Mouse (Mus musculus) kidney, embryonic 15.5 days (tissue): Measurements from ENCODE around the gene Selenbp1. TPM values are rescaled to one million over a fixed set of nuclear protein-coding genes. Genes with fewer than 3 reads are reported as not detected.
A peak's percentile ranks its signal among the peaks of the same experiment; 100 is the strongest.
"Not testable (repeated sequence)": the region's sequence is repeated elsewhere in the genome, so short reads cannot be mapped to it uniquely, and the experiment has no call there.

Experiments
- ATAC-seq: fragments of 200-750 bp; cut with Nextera tagmentation; replicated peaks from 2 replicates; pipeline ENCODE4 v1.8.0; 2017; ENCODE audit warnings: moderate TSS enrichment; ENCODE audit not compliant: low FRiP score
- H3K27ac ChIP-seq: fragments of 300-500 bp; sonication (generic); 2 replicates; pipeline ENCODE4 v1.5.1; 2015; ENCODE audit warnings: mild to moderate bottlenecking, inconsistent platforms
- H3K27me3 ChIP-seq: fragments of 300-500 bp; sonication (generic); 2 replicates; pipeline ENCODE4 v1.6.1; 2015; ENCODE audit warnings: inconsistent platforms
- H3K36me3 ChIP-seq: fragments of 300-500 bp; sonication (generic); 2 replicates; pipeline ENCODE4 v1.6.1; 2015; ENCODE audit warnings: inconsistent platforms
- H3K4me1 ChIP-seq: fragments of 300-500 bp; sonication (generic); 2 replicates; pipeline ENCODE4 v1.6.1; 2015; ENCODE audit warnings: inconsistent platforms
- H3K4me2 ChIP-seq: fragments of 300-500 bp; sonication (generic); 2 replicates; pipeline ENCODE4 v1.6.1; 2015; ENCODE audit warnings: moderate library complexity, mild to moderate bottlenecking, inconsistent platforms
- H3K4me3 ChIP-seq: fragments of 300-500 bp; sonication (generic); replicated peaks from 2 replicates; pipeline ENCODE4 v1.5.1; 2015; ENCODE audit warnings: mild to moderate bottlenecking, inconsistent platforms
- H3K9ac ChIP-seq: fragments of 300-500 bp; sonication (generic); 2 replicates; pipeline ENCODE4 v1.6.1; 2015; ENCODE audit warnings: mild to moderate bottlenecking, inconsistent platforms
- H3K9me3 ChIP-seq: fragments of 300-500 bp; sonication (generic); replicated peaks from 2 replicates; pipeline ENCODE4 v1.6.1; 2016; ENCODE audit warnings: inconsistent platforms
- WGBS: fragments of 180-500 bp; shearing (Covaris S2); methylation state at CpG from one replicate; pipeline ENCODE4 v1.1.7; 2015; ENCODE audit warnings: mixed read lengths; 5-methylcytosine and 5-hydroxymethylcytosine counted together
- polyA plus RNA-seq: library from polyadenylated mRNA; unstranded; fragments of >200 nt; fragmentation: Nextera tagmentation; extraction: Ambion mirVana; gene quantifications from 2 replicates; pipeline ENCODE4 v1.2.1, GENCODE M21; 2015

Gene Selenbp1
- polyA plus RNA-seq, 1 experiment from 2014 or later, result 62.4 TPM

DNA sequence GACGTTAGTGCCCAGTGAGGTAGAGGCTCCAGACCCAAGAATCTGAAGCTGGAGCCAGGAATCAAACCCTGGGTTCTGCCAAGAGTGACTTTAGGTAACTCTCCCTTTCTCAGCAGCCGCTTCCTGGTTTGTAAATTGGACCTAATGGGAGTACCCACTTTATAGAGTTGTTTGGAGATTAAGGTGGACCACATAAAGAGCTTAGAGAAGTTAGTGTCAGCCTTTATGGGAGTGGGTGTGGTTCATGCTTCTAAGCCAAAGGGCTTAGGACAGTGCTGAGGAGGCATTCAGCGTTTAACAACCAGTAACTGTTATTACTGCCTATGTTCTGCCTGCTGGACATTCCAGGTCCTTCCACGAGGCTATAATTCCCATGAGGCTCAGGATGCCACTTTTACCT is 14.0 kb upstream of the Selenbp1 start:
- H3K27ac ChIP-seq, result no peak overlapping the region
- no peak overlapping the region for H3K4me2 ChIP-seq
- H3K36me3 ChIP-seq, result no peaks in the 10 kb centered on the region
- H3K4me1 ChIP-seq, result peaks cover 11% of the 10 kb centered on the region
- no peak overlapping the region for H3K4me3 ChIP-seq
- WGBS, result 57% methylated on average over 4 of the region's 4 CpGs
- no peaks in the 10 kb centered on the region for H3K27me3 ChIP-seq
- no peaks in the 10 kb centered on the region for H3K9me3 ChIP-seq
- no peak overlapping the region for H3K9ac ChIP-seq
- no peak for ATAC-seq

DNA sequence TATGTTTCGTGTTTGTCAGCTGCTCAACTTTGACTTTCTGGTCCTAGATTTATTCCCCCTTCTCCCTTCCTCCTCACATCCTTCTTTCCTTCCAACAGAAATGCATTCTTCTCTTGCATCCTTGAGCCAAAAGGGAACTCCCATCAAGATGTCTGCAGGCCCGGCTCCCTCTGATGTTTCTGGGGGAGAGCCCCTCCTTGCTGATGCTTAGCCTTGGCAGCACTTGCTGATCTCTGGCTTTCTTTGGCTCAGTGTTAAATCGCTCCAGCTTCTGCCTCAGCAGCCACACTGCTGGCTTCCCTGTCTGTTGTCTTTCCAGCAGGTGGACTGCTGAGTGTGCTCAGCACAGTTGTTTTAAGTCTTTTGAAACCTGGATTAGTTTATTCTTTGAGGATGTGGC is 11.8 kb upstream of the Selenbp1 start:
- peaks cover 11% of the 10 kb centered on the region for H3K4me1 ChIP-seq
- no peak for ATAC-seq
- no peaks in the 10 kb centered on the region for H3K27me3 ChIP-seq
- H3K9me3 ChIP-seq, result no peaks in the 10 kb centered on the region
- H3K4me2 ChIP-seq, result no peak overlapping the region
- H3K27ac ChIP-seq, result no peak overlapping the region
- no peak overlapping the region for H3K4me3 ChIP-seq
- no peaks in the 10 kb centered on the region for H3K36me3 ChIP-seq
- 42% methylated on average over 3 of the region's 3 CpGs for WGBS
- H3K9ac ChIP-seq, result no peak overlapping the region

DNA sequence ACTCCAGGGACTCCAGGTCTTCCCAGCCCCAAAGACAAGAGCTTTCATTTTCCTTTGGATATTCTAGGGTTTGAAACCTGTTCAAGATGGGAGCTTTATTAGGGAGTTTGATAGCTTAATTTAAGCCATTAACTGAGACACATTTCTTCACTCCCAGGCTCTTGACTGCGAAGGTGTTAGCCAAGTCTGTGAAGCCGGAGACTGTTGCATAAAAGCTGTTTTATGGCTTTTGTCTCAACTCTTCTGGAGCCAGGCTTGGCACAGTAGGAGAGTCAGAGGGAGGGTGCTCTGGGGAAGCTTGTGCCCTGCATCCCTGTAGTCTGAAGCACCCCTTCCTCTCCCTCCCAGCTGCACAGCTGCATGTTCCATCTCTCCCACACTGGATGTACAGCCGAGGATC is 10.5 kb upstream of the Selenbp1 start:
- H3K9ac ChIP-seq, result no peak overlapping the region
- no peak overlapping the region for H3K27ac ChIP-seq
- H3K4me3 ChIP-seq, result no peak overlapping the region
- H3K4me1 ChIP-seq, result peaks cover 10% of the 10 kb centered on the region
- H3K4me2 ChIP-seq, result no peak overlapping the region
- ATAC-seq, result no peak
- 27% methylated on average over 3 of the region's 3 CpGs for WGBS
- H3K36me3 ChIP-seq, result no peaks in the 10 kb centered on the region
- H3K9me3 ChIP-seq, result no peaks in the 10 kb centered on the region
- H3K27me3 ChIP-seq, result no peaks in the 10 kb centered on the region

DNA sequence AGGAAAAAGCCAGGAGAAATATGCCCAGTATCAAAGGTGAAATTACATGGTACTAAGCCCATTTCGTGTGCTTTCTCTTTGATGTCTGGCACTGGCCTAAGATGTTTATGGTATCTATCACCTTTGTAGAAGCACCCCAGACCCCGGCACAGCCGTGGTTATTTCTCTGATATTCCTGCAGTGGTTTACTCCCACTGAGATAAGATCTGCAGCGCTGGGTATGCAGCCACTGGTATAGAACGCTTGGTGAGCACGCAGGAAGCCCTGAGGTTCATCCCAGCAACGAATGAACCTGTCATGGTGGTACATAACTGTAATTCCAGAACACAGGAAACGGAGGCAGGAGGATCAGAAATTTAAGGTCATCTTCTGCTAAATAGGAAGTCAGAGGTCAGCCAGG is 8.2 kb upstream of the Selenbp1 start:
- Histone ChIP-seq H3K9me3 (no peaks in the 10 kb centered on the region), H3K4me3 (no peak overlapping the region), H3K27ac (no peak overlapping the region), H3K4me1 (no peaks in the 10 kb centered on the region), H3K4me2 (no peak overlapping the region), H3K36me3 (no peaks in the 10 kb centered on the region), H3K27me3 (no peaks in the 10 kb centered on the region), H3K9ac (no peak overlapping the region)
- ATAC-seq, result no peak
- WGBS, result 28% methylated on average over 8 of the region's 8 CpGs

DNA sequence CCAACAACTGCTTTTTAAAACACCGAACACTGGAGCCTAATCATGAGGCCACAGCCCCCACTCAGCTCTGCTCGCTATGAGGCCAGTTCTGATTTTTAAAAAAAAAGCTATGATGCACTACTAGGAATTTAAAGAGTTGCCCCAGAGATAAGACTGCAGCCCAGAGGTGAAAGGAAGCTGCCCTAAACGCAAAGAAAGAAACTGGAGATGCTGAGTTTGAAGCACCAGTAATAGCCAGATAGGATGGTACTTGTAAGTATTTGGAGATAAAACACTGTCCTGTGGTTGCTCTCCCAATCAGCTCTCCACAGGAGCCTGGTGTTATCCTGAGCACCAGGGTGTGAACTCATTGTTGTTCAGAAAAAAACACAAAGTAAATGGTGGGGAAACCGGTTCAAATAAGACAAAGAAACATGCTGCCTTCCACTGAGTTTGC is 6.5 kb upstream of the Selenbp1 start:
- H3K4me2 ChIP-seq, H3K4me1 ChIP-seq, H3K36me3 ChIP-seq, H3K27ac ChIP-seq, H3K27me3 ChIP-seq, ATAC-seq, H3K4me3 ChIP-seq, H3K9me3 ChIP-seq, H3K9ac ChIP-seq: not testable (repeated sequence)
- 37% methylated on average over 4 of the region's 4 CpGs for WGBS

DNA sequence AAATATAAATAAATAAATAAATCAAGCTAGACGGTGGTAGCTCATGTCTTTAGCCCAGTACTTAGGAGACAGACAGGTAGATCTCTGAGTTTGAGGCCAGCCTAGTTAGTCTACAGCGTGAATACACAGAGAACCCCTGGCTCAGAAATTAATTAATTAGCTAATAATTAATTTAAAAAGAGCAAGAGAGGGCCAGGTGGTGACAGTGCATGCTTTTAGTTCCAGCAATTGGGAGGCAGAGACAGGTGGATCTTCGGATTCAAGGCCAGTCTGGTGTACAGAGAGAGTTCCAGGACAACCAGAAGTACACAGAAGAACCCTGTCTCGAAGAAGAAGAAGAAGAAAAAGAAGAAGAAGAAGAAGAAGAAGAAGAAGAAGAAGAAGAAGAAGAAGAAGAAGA is 3.9 kb upstream of the Selenbp1 start:
- H3K4me3 ChIP-seq, ATAC-seq, H3K9ac ChIP-seq, H3K27me3 ChIP-seq, H3K36me3 ChIP-seq, H3K27ac ChIP-seq, H3K9me3 ChIP-seq, H3K4me2 ChIP-seq: not testable (repeated sequence)
- WGBS, result 90% methylated on average over 4 of the region's 4 CpGs
- peaks cover 30% of the 10 kb centered on the region for H3K4me1 ChIP-seq

DNA sequence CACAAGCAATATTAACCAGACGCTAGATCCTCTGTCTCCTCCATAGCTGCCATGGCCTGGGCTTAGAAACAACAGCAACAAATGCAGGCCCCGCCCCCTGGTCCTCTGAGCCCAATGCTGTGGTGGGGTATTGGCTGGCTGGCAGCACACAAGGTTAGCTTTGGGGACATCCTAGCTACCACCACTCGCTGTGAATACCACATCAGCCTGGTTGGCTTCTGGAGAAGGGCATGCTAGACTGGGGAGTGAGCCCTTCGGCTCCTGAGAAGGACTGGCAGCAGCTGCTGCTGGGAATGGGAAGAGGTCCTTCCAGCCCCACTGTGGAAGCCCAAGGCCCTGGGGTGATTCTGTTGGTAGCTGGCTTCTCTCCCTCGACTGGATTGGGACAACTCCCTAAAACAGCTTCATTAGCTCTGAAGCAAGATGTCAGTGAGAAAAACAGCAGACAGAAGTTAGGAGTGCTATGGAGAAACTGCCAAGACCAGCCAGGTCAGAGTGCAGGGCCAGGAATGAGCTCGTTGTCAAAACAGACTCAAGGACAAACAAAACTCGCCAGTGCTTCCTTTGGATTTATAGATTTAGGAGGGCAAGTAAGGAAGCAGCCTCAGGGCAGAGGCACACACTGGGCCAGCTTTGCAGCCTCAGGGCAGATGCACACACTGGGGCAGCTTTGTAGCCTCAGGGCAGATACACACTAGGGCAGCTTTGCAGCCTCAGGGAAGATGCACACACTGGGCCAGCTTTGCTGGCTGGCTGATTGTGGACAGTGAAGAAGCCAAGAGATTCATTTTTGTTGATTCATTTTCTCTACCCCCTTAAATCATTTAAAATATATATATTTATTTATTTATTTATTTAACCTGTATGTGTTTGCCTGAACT is 2.2 kb upstream of the Selenbp1 start:
- ATAC-seq, result 0 out of 2 replicates have a peak, but pooled peaks have one; percentile 22
- H3K36me3 ChIP-seq, H3K27me3 ChIP-seq, H3K4me2 ChIP-seq, H3K9me3 ChIP-seq, H3K9ac ChIP-seq, H3K4me3 ChIP-seq: not testable (repeated sequence)
- Histone ChIP-seq H3K27ac (peak overlapping the region; percentile 78), H3K4me1 (peaks cover 33% of the 10 kb centered on the region)
- WGBS, result 34% methylated on average over 7 of the region's 7 CpGs

DNA sequence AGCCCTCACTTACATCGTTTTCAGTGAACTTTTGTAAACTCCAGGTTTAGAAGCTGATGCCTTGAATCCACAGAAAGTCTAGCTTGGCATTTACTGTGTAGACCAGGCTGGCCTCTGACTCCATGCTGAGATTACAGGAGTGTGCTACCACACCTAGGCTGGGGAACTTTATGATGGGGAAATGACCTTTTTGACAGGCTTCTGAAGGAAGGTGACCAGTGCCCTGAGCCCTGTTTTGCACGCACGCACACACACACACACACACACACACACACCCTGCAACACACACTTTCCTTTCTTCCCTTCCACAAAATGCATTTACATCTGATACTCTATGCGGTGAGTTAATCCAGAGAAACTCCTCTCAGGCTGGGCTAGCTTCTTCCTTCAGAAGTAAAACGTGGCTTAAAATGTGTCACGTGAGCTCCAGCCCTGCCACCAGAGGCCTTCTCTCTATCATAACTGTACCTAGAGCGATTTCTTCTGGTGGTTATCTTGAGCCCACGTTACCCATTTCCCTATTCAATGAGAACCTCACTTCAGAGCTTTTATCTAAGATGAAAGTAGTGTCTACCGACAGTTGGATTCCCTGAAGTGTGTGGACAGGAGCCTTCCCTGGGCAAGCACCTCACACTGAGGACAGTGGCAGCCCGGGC is 1.3 kb upstream of the Selenbp1 start:
- ATAC-seq, H3K27me3 ChIP-seq, H3K4me2 ChIP-seq, H3K9me3 ChIP-seq, H3K9ac ChIP-seq, H3K27ac ChIP-seq, H3K4me3 ChIP-seq, H3K36me3 ChIP-seq: not testable (repeated sequence)
- peaks cover 33% of the 10 kb centered on the region for H3K4me1 ChIP-seq
- WGBS, result 76% methylated on average over 10 of the region's 10 CpGs

DNA sequence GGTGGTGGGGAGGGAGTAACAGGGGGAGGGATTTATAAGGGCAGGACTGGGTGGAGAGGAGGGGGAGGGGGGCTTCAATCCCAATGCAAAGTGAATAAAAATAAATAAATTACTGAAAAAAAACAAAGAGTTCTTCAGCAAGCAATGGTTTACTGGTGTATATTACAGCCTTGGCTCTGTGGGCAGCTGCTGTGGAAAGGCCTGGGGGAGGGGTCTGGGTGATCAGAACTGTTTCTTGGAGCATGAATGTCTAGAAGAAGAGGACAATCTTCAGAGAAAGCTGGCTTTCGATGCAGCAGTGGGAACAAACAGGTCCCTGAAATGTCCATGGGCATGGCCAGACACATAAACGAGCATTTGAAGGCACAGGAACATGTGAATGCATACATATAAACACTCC is 577 bp upstream of the Selenbp1 start:
- not testable (repeated sequence) for ATAC-seq, H3K9me3 ChIP-seq, H3K36me3 ChIP-seq, H3K27me3 ChIP-seq, H3K4me3 ChIP-seq, H3K9ac ChIP-seq
- H3K27ac ChIP-seq, result peak overlapping the region; percentile 95
- H3K4me2 ChIP-seq, result peak overlapping the region; percentile 62
- WGBS, result 40% methylated on average over 2 of the region's 2 CpGs
- peaks cover 33% of the 10 kb centered on the region for H3K4me1 ChIP-seq

DNA sequence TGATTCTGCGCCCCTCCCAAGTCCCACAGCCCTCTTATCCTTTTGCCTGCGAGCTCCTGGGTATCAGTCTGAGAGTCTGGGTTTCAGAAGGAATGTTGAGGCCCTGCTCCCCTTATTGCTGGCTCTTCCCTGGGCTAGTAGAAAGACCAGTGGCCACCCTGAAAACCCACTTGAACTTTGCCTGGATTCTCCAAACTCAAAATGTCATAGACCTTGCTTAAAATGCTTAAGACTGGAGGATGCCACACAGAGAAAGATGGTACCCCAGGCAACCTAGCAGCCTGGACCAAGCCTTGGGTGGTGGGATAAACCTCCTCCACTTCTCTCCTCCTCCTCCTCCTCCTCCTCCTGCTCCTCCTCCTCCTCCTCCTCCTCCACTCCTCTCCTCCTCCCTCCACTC is 748 bp downstream of the Selenbp1 start:
- Histone ChIP-seq H3K4me3 (peak overlapping the region; percentile 46; the same call in 1 of the 2 replicates), H3K27ac (peak overlapping the region; percentile 71; the same call in 1 of the 2 replicates), H3K4me1 (peaks cover 33% of the 10 kb centered on the region), H3K4me2 (peak overlapping the region; percentile 62)
- H3K9me3 ChIP-seq, H3K9ac ChIP-seq, H3K27me3 ChIP-seq, H3K36me3 ChIP-seq, ATAC-seq: not testable (repeated sequence)
- WGBS, result no CpG with 5 or more reads among the region's 2 CpGs

DNA sequence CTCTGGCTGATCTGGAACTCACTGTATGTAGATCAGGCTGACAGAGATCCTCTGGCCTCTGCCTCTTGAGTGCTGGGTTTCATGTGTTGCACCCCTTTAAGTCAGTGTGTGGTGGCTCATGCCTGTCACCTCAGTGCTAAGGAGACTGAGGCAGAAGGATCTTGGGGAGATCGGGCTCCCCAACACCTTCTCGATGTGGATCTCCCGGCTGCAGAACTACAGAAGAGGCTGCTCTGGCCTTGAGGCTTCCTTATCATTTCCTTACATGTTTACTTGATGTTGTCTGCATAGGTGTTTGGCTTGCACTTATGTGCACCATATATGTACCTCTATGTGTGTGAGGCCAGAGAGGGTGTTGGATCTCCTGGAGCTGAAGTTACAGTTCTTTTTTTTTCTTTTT is 1.7 kb downstream of the Selenbp1 start:
- H3K27me3 ChIP-seq, H3K4me2 ChIP-seq, H3K4me3 ChIP-seq, H3K27ac ChIP-seq, H3K9me3 ChIP-seq, H3K36me3 ChIP-seq, H3K9ac ChIP-seq, ATAC-seq: not testable (repeated sequence)
- peaks cover 33% of the 10 kb centered on the region for H3K4me1 ChIP-seq
- WGBS, result 95% methylated on average over 3 of the region's 3 CpGs

DNA sequence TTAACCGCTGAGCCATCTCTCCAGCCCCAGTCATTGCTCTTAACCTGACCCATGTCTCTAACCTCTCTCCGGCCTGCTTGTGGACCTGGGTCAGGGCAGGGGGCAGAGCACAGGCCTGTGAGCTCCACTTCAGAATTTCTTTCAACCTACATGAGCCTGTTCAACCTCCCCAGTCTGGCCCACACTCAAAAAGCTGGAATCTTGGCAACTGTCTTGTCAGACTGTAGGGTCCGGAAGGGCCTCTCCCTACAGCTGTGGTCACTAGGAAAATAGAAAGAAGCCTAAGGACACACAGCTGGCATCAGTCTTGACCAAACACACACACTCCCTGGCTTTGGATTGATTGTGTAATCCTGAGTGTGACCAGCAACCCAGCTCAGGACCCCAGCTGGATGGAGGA is 2.5 kb downstream of the Selenbp1 start:
- not testable (repeated sequence) for H3K27me3 ChIP-seq, H3K4me2 ChIP-seq, H3K9me3 ChIP-seq, ATAC-seq, H3K36me3 ChIP-seq, H3K9ac ChIP-seq, H3K4me3 ChIP-seq
- Histone ChIP-seq H3K4me1 (peaks cover 30% of the 10 kb centered on the region), H3K27ac (peak overlapping the region; percentile 22; the same call in 1 of the 2 replicates)
- 61% methylated on average over 3 of the region's 3 CpGs for WGBS
